Mouse (Mus musculus): ENCODE measurements around the gene Ambra1.
A peak's percentile ranks its signal among the peaks of the same experiment; 100 is the strongest.

Ambra1 gene

DNA sequence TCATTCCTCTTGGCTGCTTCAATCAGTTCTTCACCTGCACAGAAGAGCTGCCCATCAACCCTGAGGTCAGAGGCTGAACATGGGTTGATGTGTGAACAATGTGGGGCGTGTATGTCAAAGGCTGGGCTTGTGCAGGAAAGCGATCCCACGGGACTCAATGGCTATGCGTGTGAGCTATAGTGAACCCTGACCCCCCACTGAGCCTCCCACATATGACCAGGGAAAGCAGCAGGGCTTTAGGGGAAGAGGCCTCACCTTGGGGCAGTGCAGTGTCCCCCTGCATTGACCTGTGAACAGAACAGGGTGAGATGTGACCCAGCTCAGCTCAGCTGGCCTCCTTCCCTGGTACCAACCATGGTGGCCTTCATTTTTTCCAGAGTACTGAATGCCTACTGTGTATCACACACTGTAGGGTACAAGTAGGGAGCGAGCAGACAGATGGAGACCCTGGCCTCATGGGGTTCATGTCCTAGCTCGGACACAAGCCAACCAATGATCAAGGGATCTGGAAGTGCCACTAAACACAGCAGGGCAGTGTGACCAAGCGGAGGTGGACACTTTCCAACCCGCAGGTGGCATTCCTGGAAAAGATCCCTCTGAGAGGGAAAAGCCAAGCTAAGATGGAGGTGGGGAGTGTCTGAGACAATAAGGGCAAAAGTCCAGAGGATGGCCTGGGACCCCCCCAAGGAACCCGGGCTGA, 205.0 kb downstream of the Ambra1 start:
- DNase-seq (ENCODE audit: low read depth, low spot score): no peak

DNA sequence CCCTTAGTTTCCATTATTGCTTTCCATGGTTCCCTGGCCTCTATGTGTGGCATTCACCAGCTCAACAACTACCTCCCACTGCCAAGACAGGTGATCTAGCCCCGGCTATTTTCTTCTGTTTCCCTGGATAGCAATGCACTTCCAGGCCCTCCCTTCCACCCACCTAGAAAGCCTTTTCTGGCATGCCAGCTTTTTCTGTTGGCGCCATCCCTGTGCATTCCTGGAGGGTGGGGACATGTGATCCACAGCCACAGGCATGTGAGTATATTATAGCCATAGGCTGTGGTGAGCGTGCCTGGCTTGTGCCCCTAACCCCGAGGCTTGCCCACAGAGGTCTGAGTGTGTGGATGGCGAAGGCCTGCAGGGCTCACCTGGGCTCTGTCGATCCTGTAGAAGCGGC, 206.2 kb downstream of the Ambra1 start:
- no peak for DNase-seq (ENCODE audit: low read depth, low spot score)

DNA sequence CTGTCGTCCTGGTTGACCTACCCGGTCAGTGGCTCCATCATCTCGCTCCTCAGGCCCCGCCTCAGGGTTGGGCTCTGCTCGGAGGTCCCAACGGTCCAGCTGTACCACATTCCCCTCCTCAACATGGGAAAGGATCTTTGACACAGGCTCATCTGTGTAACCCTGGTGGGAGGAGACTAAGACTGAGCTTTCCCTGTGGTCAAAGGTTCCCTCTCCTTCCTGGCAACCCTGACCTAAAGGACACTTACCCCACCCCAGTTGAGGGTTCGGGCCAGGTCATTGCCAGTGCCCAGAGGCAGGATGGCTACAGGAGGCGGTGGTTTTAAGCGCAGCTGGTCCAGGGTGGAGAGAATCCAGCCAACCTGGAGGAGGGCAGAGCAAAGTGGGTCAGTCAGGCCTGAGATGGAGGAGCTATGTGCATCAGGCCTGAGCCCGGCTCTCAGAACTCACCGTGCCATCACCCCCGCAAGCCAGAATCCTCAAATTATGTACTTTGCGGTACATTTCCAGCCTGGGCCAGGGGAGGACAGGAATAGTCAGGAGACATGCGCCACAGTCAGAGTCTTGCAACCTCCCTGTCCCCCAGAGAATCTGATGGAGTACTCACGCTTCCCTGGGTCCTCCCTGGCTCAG, 209.5 kb downstream of the Ambra1 start:
- DNase-seq (ENCODE audit: low read depth, low spot score): no peak

DNA sequence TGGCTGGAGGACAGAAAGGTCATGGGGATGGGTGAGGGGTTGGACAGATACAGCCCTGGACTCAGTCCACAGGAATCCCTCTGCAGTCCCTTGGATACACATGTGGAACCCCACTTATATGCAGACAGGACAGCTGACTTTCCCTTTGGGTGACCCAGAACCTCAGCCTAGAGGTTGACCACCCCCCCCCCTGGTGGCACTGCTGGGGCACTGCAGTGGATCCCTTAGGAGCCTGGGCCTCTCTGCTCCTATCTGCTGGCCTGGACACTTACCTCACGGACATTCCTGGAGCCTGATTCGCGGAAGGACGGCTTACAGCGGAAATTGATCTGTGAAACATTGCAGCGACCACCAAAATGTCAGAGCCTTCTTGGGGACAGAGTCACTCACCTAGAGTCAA, 212.4 kb downstream of the Ambra1 start:
- DNase-seq (ENCODE audit: low read depth, low spot score): no peak

DNA sequence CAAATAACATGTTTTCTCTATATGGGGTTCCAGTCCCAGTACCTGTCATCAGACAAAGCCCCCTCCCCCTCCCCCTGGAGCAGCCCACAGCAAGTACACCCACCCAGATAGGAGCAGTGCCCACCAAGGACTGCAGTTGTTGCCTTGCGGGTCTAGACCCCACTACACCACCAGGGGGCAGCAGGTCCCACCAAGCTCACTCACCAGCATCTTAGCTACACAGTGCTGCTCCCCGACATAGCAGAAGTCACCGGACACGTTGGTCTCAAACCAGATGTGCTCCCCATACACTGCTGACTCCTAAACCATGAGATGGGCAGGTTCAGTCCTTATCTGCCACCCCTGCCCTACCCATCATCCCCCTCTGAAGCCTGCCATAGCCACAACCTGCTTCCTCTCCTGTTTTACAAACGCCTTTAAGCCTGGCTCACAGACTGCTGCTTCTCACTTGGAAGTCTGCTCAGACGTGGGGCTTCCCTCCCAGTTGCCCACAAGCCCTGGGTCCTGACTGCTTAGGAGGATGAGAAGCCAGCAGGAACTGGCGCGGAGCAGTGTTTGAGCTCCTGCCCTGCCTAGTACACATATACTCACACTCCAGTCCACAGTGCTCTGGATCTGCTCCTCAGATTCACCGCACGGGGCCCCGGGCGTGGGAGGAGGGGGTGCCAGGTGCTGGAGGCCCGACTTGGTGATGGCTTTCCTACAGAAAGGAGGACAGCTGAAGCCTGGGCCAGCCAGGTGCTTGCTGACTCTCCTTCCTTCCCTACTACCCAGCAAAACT, 214.4 kb downstream of the Ambra1 start:
- DNase-seq (ENCODE audit: low read depth, low spot score): peak; percentile 67

DNA sequence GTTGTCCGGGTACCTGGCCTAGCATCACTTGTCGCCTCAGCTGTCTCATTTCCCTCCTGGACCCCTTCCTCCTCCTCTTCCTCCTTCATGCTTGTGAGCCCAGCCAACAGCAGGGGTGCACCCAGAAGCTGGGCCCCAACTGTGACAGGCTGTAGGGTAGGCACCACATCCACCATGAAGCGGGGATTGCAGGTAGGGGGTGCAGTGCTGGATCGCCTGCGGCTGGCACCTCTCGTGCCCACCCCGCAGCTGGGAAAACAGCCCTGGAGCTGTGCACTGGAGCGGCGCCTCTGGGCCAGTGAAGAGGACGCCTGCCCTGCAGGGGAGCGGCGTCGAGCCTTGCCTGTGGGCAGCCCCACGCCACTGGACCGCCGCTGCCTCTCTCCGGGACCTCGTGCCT, 215.5 kb downstream of the Ambra1 start, which contains the start of gene Gm9821:
TSS of gene Gm9821 (plus strand) at position 221 of the 400 bp plus-strand sequence.
- no peak for DNase-seq (ENCODE audit: low read depth, low spot score)

DNA sequence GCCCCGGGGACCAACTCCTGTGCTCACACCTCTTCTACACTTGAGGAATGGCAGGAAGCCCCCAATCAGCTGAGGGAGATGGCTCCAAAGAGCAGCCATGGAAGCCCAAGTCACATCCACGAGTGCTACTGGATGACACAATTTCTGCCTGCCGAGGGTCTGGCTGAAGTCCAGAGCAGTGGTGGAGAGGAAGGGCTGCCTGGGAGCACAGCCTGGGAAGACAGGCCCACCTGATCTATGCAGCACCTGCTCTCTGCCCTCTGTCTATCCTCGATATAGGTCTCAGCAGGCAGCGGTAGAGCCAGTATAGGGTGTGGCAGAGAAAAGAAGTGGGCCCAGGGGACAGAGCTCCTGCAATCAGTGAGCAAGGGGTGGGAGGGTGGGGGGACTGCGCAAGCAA, 216.9 kb downstream of the Ambra1 start:
- no peak for DNase-seq (ENCODE audit: low read depth, low spot score)

DNA sequence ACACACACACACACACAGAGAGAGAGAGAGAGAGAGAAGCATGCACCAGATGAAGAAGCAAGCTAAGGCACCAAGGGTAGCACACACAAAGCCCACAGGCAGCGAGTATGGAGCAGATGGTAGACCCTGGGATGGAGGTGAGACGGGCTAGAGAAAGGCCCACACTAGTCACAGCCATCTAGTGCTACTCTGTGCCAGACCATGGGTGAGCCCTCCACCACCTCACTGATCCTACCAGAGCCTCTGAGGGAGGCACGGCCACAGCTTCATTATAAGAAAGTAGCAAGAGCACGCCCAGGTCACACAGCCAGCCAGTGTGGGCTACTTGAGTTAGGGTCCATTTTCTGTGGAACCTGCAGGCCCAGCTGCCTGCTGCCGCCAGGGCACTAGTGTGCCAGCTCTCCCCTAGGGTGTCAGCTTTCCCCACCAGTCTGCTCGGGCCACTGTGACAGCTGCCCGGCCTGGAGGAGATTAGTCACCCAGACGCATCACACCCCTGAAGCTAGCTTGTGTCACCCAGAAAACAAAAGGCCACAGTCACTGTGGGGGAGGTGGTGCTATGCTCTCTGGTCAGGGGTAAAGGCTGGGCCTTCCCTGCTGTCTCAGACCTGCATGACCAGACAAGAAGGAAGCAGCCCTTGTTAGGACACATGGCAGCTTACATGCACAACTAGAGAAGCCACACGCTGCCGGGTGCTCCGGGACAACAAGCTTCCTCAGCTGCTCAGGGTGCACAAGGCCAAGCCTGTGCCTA, 217.6 kb downstream of the Ambra1 start:
- DNase-seq (ENCODE audit: low read depth, low spot score): no peak

DNA sequence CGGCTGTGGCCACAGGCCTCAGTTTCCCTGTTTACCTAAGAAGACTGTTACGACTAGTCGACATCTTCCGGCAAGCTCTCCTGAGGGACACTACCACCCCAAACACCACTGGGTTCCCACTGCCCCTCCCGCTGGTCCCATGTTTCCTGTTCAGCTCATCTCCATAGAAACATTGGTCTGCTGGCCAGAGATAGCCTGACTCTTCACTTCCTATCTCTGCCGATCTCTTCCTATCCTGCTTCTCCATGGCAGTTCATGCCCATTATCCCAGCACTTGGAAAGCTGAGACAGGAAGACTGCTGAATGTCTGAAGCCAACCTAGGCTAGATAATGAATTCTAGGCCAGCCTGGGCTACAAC, 218.2 kb downstream of the Ambra1 start:
- DNase-seq (ENCODE audit: low read depth, low spot score): no peak

DNA sequence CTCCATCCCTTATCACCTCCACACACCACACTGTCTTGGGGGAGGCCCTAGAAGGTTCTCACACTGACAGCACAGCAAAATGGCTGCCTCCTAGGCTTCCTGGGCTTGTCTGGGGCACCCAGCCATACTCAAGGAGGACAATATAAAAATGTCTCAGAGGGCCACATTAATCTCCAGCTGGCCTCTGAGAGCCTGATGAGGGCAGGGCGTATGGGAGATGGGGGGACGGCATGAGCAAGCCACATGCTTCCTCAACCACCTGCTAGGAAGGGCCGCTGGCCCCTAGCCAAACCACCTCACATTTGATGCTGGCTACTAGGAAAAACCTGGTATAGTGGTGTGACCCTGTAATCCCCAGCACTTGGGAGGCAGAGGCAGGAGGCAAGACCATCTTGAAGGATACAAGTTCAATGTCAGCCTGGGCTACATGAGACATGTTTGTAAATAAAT, 218.9 kb downstream of the Ambra1 start:
- DNase-seq (ENCODE audit: low read depth, low spot score): no peak

DNA sequence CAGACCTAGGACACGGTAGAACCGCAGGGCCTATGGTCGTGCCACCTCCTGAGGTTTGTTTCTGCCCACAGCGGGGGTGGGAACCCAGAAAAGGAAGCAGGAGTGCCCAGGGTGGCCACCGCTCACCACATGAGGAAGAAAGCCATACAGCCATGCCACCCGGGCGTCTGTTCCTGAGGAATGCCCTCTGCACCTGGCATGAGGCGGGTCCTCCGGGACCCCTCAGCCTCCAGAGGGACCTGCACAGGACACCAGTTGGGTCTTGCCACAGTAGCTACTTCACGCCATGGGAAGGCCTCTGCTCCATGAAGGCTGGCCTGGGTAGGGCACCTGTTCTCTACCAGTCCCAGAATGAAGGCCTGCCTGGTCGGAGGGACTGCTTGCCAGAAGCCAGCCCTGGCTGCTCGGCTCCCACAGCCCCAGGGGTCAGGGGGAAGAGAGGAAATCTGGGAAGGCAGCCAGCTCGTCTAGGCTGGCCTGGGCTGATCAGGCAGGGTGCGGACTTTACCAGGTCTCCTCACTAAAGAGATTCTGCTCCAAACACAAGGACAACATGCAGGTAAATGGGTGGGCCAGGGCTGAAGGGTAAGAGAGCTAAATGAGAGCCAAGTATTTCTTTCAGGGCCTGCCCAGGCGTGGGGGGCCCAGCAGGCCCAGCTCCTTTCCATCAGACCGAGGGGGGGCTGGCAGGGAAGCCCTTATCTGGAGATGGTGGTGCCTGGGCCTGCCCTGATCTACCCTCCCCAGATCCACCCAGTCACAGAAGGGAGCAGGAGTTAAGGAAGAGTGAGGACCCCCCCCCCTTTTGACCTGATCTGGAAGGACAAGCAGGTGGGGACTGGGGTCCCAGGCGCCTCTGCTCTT, 219.7 kb downstream of the Ambra1 start:
- no peak for DNase-seq (ENCODE audit: low read depth, low spot score)

DNA sequence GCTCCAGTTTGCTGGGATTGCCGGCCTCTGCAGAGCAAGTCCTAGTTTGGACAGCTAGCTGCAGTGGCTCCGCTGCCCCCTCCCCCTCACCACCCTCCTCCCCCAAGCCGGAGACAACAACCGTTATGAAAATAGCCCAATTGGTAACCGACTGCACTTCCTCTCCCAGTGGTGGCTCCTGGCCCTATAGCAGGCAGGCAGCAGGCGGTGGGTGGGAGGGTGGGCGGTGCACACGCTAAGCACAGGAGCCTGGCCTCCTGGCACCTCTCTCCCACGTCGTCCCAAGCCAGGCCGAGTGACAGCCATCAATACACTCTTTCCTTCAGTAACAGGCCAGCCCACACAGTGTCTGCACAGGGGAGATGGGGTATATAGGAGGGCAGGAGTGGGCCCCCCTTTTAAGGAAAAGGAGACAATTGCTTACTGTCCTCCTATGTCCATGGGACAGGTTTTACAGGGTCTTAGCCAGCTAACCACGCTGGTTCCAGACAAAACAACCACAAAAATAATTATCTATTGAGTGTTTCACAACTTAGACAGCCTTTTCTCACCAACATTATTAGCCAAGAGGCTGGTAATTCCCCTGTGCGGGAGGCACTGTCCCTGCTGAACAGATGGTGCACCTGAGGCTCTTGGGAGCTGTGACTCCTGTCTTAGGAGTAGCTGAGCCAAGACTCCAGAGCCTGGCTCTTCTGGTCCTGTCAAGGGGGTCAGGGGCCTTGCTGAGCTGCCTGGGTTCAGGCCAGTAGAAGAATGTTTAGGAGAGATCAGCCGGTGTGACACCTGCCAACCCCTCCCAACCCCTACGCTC, 220.5 kb downstream of the Ambra1 start:
- no peak for DNase-seq (ENCODE audit: low read depth, low spot score)

DNA sequence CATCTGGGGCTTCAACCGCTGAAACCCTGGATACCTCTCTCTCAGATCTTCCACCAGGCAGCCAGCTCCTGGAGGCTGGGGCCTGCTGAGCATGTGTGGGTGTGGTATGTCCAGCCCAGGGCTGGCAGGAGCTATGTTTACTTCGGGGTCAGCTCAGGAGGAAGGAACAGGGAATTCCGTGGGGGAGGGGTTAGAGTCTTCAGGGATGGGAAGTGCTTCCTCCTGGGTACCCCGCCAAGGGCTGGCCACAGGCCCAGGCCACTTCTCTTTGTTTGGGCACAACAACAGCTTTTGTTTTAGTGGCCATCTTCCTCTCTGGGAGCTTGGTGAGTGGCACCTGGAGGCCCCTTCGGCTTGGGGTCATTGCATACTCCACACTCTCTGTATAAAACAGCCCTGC, 223.9 kb downstream of the Ambra1 start:
- no peak for DNase-seq (ENCODE audit: low read depth, low spot score)

DNA sequence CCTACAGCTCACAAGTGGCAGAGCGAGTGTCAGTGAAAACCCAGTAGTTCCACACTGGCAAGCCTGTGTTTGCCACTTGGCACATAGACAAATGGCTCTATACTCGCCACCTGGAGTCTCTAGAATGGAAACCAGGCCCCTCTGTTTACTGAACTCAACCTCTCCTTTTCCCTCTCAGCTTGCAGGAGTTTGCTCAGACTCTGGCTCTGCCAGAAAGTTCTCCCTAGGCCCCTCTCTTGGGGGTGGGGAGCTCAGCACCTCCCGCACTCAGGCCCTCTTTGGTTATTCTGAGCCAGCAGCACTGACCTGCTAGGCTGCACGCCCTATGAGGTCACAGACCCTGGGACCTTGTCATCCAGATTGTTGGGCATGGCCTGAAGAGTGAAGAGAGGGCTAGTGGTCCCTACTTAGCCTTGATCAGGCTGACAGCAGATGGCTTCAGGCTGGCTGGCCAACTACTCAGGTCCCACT, 225.2 kb downstream of the Ambra1 start:
- DNase-seq (ENCODE audit: low read depth, low spot score): no peak

DNA sequence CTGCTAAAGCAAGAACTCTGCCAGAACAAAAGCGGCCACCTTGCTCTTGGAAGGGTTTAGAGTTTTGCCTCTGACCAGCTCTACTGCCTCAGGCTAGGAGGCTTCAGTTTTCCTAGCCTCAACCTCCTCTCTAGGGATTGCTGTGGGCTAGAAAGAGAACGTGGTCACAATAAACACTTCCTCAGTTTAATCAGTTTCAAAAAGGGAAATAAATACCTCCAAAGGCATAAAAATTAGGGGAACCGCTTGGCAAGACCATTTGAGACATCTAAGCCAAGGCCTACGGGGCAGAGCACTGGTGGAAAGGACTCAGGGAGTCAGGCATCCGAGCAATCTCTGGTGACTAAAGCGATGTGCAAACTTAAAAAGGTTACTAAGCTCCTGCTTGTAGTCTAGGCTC, 225.9 kb downstream of the Ambra1 start:
- DNase-seq (ENCODE audit: low read depth, low spot score): no peak

DNA sequence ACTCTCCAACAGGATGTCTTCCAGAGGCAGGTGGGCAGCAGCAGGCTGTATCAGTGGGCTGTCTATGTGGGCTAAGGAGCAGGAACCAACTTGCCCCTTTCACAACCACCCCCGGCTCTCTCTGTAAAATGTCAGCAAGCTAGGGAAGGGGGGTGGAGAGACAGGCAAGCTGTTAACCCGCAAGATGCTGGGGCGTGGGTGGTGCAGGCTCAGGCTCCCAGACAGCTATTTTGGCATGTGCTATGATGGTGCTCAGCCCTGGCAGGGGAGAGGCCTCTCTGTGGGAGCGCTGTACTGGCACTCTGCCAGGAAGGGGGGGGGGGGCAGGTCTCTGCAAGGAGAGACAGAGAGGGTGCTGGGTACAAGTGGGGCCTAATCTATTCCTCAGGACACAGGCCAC, 227.2 kb downstream of the Ambra1 start:
- no peak for DNase-seq (ENCODE audit: low read depth, low spot score)

DNA sequence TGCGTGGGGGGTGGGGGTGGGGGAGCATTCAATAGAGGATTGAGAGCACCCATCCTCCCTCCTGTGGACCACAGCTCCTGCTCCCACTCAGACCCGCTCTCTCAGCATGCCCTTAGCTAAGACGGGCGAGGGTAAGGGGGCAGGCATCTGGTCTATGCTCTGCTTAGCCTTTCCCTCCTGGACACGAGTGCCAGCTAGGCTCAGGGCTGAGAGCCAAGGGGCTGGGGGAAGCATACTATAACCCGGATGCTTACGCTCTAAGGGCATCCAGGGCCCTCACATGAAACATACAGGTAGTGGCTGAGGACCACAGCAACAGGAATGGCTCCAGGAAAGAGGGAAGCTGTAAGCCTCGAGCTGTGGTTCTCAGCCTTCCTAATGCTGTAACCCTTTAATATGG, 228.1 kb downstream of the Ambra1 start:
- no peak for DNase-seq (ENCODE audit: low read depth, low spot score)

DNA sequence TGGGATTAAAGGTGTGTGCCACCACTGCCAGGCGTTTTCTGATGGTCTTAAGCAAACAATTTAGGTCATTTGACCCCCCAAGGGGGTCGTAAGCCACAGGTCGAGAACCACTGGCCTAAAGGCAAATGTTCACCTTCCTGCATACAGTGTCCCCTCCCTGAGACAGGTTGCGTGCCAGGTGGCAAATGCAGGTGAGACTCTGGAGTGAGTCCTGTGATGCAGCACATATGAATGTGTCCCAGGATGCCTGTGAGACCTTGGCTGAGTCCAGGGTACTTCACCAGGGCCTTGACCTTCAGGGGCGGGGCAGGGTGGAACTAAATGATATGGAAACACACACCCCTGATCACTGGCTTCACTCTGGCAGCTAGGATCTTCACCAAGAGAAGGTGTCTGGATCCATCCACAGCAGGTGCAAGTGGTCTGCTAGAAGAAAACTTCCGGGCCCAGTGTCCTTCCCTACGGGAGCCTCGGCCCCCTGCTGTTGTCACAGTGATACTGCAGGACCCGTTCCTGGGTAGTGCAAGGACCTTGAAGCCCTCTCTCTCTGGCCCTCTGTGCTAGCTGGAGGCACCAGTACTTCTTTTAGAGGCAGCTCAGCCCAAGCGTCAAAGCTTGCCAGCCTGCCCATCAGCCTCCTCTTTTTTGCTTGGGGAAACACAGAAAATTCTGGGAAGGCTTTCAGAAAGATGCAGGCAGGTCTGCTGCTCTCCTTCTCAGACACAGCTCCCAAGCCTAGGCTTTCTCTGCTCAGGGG, 228.9 kb downstream of the Ambra1 start:
- DNase-seq (ENCODE audit: low read depth, low spot score): no peak
